Mouse (Mus musculus): ENCODE results near the gene Spsb4. TPM values are rescaled to one million over a fixed set of nuclear protein-coding genes. Genes with fewer than 3 reads are reported as not detected.
A peak's percentile ranks its signal among the peaks of the same experiment; 100 is the strongest.

Spsb4 gene
- polyA plus RNA-seq, 1 experiment from 2014 or later, result 14.5 TPM

DNA sequence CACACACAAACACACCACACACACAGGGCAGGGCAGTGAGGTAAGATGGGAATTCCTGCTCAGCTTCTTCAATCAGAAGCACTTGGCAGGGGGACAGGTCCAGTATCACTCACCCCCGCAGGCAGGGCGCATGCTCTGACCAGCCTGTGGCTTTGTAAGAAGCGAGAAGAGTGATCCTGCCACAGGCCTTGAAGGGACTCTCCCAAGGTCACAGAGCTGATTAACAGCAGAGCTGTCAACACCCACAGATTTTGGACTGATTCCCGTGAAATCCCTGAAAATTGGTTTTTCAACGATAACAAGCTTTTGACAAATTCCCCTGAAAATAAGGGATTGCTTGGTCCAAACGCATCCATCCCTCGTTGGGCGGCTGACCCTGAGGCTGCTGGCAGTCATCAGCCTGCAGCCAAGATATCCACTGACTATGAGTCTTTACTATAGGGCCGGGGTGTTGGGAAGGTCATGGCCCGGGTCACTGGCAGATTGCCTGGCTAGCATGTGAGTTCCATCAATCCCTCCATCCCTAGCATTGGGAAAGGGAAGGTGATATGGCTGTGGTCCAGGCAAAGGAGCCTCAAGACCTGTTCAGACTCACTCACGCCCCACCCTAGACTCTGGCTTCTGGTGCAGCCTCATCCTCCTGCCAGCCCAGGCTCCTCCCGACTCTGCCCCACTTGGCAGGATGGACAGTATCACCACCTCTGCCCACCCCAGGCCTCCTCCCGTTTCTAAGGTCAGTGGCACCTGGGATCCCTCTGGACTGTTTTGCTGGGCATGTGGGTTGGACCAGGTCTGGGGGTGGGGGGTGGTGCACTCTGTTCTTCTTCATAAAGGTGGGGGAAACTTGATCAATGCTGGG lies 41.1 kb downstream of the Spsb4 start:
- no peaks in the 10 kb centered on the region for H3K9me3 ChIP-seq
- no peaks in the 10 kb centered on the region for H3K36me3 ChIP-seq
- ATAC-seq (ENCODE audit: borderline replicate concordance, extremely low read depth, low FRiP score, low TSS enrichment), result no peak
- peaks cover 29% of the 10 kb centered on the region for H3K4me1 ChIP-seq
- H3K4me3 ChIP-seq, result no peak overlapping the region
- no peak overlapping the region for H3K9ac ChIP-seq
- H3K27ac ChIP-seq, result no peak overlapping the region
- no peaks in the 10 kb centered on the region for H3K27me3 ChIP-seq
- H3K4me2 ChIP-seq, result no peak overlapping the region
- 38% methylated on average over 13 of the region's 13 CpGs for WGBS

GRCm38 (mm10) chr9:96973091-96973490 lies 45.6 kb downstream of the Spsb4 start:
- H3K27ac ChIP-seq, result no peak overlapping the region
- no peak overlapping the region for H3K4me3 ChIP-seq
- no peaks in the 10 kb centered on the region for H3K27me3 ChIP-seq
- no peaks in the 10 kb centered on the region for H3K36me3 ChIP-seq
- no peaks in the 10 kb centered on the region for H3K9me3 ChIP-seq
- WGBS, result 86% methylated on average over 9 of the region's 9 CpGs
- peaks cover 12% of the 10 kb centered on the region for H3K4me1 ChIP-seq
- no peak overlapping the region for H3K4me2 ChIP-seq
- no peak for ATAC-seq (ENCODE audit: borderline replicate concordance, extremely low read depth, low FRiP score, low TSS enrichment)
- H3K9ac ChIP-seq, result no peak overlapping the region

- H3K4me3 ChIP-seq, result no peak overlapping the region
- H3K27ac ChIP-seq, result no peak overlapping the region
- H3K4me2 ChIP-seq, result no peak overlapping the region
- peaks cover 12% of the 10 kb centered on the region for H3K4me1 ChIP-seq
- no peak overlapping the region for H3K9ac ChIP-seq
- H3K9me3 ChIP-seq, result no peaks in the 10 kb centered on the region
- peak; percentile 70 for ATAC-seq (ENCODE audit: borderline replicate concordance, extremely low read depth, low FRiP score, low TSS enrichment)
- no peaks in the 10 kb centered on the region for H3K36me3 ChIP-seq
- WGBS, result 44% methylated on average over 9 of the region's 9 CpGs
- no peaks in the 10 kb centered on the region for H3K27me3 ChIP-seq
These were observed 46.8 kb downstream of the Spsb4 start for GRCm38 (mm10) chr9:96971625-96972404.

- Histone ChIP-seq H3K27me3 (no peaks in the 10 kb centered on the region), H3K4me1 (peaks cover 28% of the 10 kb centered on the region), H3K9ac (no peak overlapping the region), H3K36me3 (no peaks in the 10 kb centered on the region), H3K4me3 (no peak overlapping the region), H3K4me2 (no peak overlapping the region), H3K9me3 (no peaks in the 10 kb centered on the region), H3K27ac (no peak overlapping the region)
- WGBS, result 81% methylated on average over 1 of the region's 1 CpGs
- ATAC-seq (ENCODE audit: borderline replicate concordance, extremely low read depth, low FRiP score, low TSS enrichment), result no peak
These were observed 51.1 kb downstream of the Spsb4 start for GRCm38 (mm10) chr9:96967516-96967915.

GRCm38 (mm10) chr9:96966465-96966864 lies 52.2 kb downstream of the Spsb4 start:
- no peak overlapping the region for H3K4me2 ChIP-seq
- H3K4me3 ChIP-seq, result no peak overlapping the region
- 84% methylated on average over 7 of the region's 7 CpGs for WGBS
- H3K27ac ChIP-seq, result no peak overlapping the region
- H3K9me3 ChIP-seq, result no peaks in the 10 kb centered on the region
- no peak for ATAC-seq (ENCODE audit: borderline replicate concordance, extremely low read depth, low FRiP score, low TSS enrichment)
- H3K27me3 ChIP-seq, result no peaks in the 10 kb centered on the region
- H3K36me3 ChIP-seq, result no peaks in the 10 kb centered on the region
- H3K4me1 ChIP-seq, result peaks cover 28% of the 10 kb centered on the region
- H3K9ac ChIP-seq, result no peak overlapping the region

GRCm38 (mm10) chr9:96963443-96964215 lies 55.0 kb downstream of the Spsb4 start:
- 42% methylated on average over 13 of the region's 13 CpGs for WGBS
- ATAC-seq (ENCODE audit: borderline replicate concordance, extremely low read depth, low FRiP score, low TSS enrichment), result no peak
- H3K4me2 ChIP-seq, result no peak overlapping the region
- no peaks in the 10 kb centered on the region for H3K9me3 ChIP-seq
- no peaks in the 10 kb centered on the region for H3K36me3 ChIP-seq
- H3K9ac ChIP-seq, result no peak overlapping the region
- H3K27me3 ChIP-seq, result no peaks in the 10 kb centered on the region
- H3K4me3 ChIP-seq, result no peak overlapping the region
- H3K27ac ChIP-seq, result 0 out of 2 replicates have a peak overlapping the region, but pooled peaks have one; percentile 6
- H3K4me1 ChIP-seq, result peaks cover 33% of the 10 kb centered on the region

DNA sequence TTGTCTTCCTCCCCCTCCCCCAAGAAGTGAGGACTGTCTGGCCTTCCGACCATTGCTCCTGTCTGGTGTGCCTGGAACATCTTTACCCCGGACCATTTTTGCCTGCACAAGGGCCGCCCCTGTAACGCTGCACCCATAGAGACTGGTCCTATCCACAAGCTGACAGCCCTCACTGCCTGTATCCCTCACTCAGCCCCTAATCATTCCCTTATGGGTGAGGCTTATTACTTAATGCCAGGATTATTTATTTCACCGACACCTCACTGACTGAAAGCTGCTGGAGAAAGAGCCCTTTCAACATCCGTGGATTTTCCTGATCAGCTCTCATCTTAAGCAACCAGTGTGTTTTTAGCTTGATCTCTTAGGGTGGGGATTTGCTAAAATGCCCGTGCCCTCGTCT lies 55.9 kb downstream of the Spsb4 start:
- no peaks in the 10 kb centered on the region for H3K9me3 ChIP-seq
- H3K27me3 ChIP-seq, result no peaks in the 10 kb centered on the region
- no peak for ATAC-seq (ENCODE audit: borderline replicate concordance, extremely low read depth, low FRiP score, low TSS enrichment)
- 0 out of 2 replicates have a peak overlapping the region, but pooled peaks have one; percentile 25 for H3K27ac ChIP-seq
- H3K36me3 ChIP-seq, result no peaks in the 10 kb centered on the region
- WGBS, result 40% methylated on average over 8 of the region's 8 CpGs
- peaks cover 33% of the 10 kb centered on the region for H3K4me1 ChIP-seq
- H3K9ac ChIP-seq, result no peak overlapping the region
- H3K4me2 ChIP-seq, result no peak overlapping the region
- no peak overlapping the region for H3K4me3 ChIP-seq

DNA sequence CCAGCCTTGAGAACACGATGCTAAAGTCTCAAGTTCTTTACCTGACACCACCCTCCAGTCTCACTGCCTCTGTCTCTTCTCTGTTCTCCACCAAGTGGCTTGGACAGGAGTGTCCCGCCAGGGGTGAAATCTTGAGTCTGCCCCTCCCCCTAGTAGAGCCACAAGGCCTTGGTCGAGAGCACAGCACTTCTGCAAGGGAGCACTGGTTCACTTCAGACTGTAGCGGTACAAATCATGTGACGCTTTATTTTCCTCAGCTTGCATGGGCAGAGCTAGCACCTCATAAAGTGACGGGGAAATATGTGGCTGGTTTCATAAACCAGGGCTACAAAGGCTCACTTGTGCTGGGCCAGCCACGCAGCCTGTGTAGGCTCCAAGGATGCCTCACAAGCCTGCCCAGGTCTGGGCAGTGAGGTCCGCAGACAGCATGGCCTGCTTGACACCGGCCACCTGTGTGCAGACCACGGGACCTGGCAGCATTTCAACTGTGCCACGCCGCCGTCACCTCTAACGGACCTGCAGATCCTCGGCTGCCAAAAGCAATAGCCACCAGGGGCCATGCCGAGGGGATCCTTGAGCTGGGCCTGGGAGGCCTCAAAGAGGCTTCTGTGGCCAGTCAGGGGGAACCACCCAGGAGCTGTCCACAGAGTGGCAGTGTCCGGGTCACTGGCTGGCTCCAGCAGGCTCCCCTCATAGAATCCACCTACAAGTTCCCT lies 56.5 kb downstream of the Spsb4 start:
- Histone ChIP-seq H3K4me2 (no peak overlapping the region), H3K27ac (peak overlapping the region; percentile 25), H3K27me3 (no peaks in the 10 kb centered on the region), H3K9ac (no peak overlapping the region), H3K9me3 (no peaks in the 10 kb centered on the region), H3K4me1 (peaks cover 33% of the 10 kb centered on the region), H3K36me3 (no peaks in the 10 kb centered on the region), H3K4me3 (no peak overlapping the region)
- 30% methylated on average over 17 of the region's 17 CpGs for WGBS
- ATAC-seq (ENCODE audit: borderline replicate concordance, extremely low read depth, low FRiP score, low TSS enrichment), result peak; percentile 58; the same call in 1 of the 2 replicates

- H3K9ac ChIP-seq, result no peak overlapping the region
- 55% methylated on average over 7 of the region's 7 CpGs for WGBS
- H3K27me3 ChIP-seq, result no peaks in the 10 kb centered on the region
- H3K4me1 ChIP-seq, result peaks cover 33% of the 10 kb centered on the region
- no peak for ATAC-seq (ENCODE audit: borderline replicate concordance, extremely low read depth, low FRiP score, low TSS enrichment)
- H3K9me3 ChIP-seq, result no peaks in the 10 kb centered on the region
- no peak overlapping the region for H3K4me3 ChIP-seq
- no peaks in the 10 kb centered on the region for H3K36me3 ChIP-seq
- H3K4me2 ChIP-seq, result no peak overlapping the region
- no peak overlapping the region for H3K27ac ChIP-seq
These were observed 57.6 kb downstream of the Spsb4 start for GRCm38 (mm10) chr9:96961006-96961405.

DNA sequence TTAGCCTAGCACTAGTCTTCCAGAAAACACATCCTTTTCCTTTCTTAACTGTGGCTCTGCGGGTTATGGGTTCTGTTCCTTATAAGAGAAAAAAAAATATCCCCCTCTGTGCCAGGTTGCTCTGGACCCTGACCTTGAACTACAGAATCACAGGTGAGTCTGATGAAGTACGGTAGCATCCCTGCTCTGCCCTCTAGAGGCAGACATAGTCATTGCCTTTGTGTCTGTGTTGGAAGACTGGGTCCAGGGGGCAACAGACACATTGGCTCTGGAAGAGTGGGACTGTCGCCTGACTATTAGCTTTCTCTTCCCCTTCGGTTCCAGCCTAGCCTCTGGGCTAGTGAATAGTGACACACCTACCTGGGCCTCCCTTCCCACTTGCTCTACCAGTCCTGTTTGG lies 58.4 kb downstream of the Spsb4 start:
- no peak overlapping the region for H3K4me2 ChIP-seq
- no peaks in the 10 kb centered on the region for H3K36me3 ChIP-seq
- no peak overlapping the region for H3K4me3 ChIP-seq
- H3K4me1 ChIP-seq, result peaks cover 33% of the 10 kb centered on the region
- WGBS, result 65% methylated on average over 4 of the region's 4 CpGs
- no peaks in the 10 kb centered on the region for H3K9me3 ChIP-seq
- no peak overlapping the region for H3K9ac ChIP-seq
- no peak overlapping the region for H3K27ac ChIP-seq
- H3K27me3 ChIP-seq, result no peaks in the 10 kb centered on the region
- ATAC-seq (ENCODE audit: borderline replicate concordance, extremely low read depth, low FRiP score, low TSS enrichment), result no peak

GRCm38 (mm10) chr9:96959469-96959868 lies 59.2 kb downstream of the Spsb4 start:
- H3K27me3 ChIP-seq, result no peaks in the 10 kb centered on the region
- H3K4me3 ChIP-seq, result no peak overlapping the region
- no peak overlapping the region for H3K9ac ChIP-seq
- no peak for ATAC-seq (ENCODE audit: borderline replicate concordance, extremely low read depth, low FRiP score, low TSS enrichment)
- 75% methylated on average over 7 of the region's 7 CpGs for WGBS
- H3K27ac ChIP-seq, result no peak overlapping the region
- no peaks in the 10 kb centered on the region for H3K36me3 ChIP-seq
- no peak overlapping the region for H3K4me2 ChIP-seq
- peaks cover 33% of the 10 kb centered on the region for H3K4me1 ChIP-seq
- no peaks in the 10 kb centered on the region for H3K9me3 ChIP-seq
